Mouse (Mus musculus) CH12.LX (cell line): ENCODE measurements at regions not wholly inside any gene's neighbourhood (a gene's known extent, or its start where the extent isn't known, plus 50 kb on each side); places are given as distances from the start of the nearest gene placed in this dataset.

ENCODE experiments used
- DNase-seq: peaks from one replicate; pipeline ENCODE4 v3.0.0-alpha.2; 2013; ENCODE audit errors: extremely low read depth
- H3K27ac ChIP-seq: 2 replicates; pipeline ENCODE4 v1.5.1; 2012; ENCODE audit warnings: low read depth, mild to moderate bottlenecking, control low read depth, moderate library complexity; ENCODE audit not compliant: insufficient read depth
- H3K27me3 ChIP-seq: replicated peaks from 2 replicates; pipeline ENCODE3; 2012; ENCODE audit warnings: inconsistent platforms
- H3K36me3 ChIP-seq, 2 experiments: replicated peaks in 1 of 2; 2 replicates each; pipeline versions ENCODE3 to v1.6.1; 2012; ENCODE audit warnings: inconsistent platforms in 1 of 2, low read length in 1 of 2, mild to moderate bottlenecking in 1 of 2, mixed read lengths in 1 of 2, moderate library complexity in 1 of 2; ENCODE audit not compliant: control insufficient read depth in 1 of 2, insufficient read depth in 1 of 2
- H3K4me1 ChIP-seq, 2 experiments: 2 replicates each; pipeline ENCODE4 v1.6.1; 2012; ENCODE audit warnings: inconsistent platforms in 1 of 2, moderate library complexity in 1 of 2; ENCODE audit not compliant: insufficient read depth in 2 of 2, control insufficient read depth in 1 of 2
- H3K4me2 ChIP-seq: 2 replicates; pipeline ENCODE4 v1.6.1; 2012; ENCODE audit warnings: low read depth, mild to moderate bottlenecking, control low read depth; ENCODE audit not compliant: poor library complexity, insufficient read depth, severe bottlenecking
- H3K4me3 ChIP-seq, 3 experiments: fragments of 150-350 bp in 1 of 3; sonication (generic) in 1 of 3; replicated peaks in 1 of 3; 2 replicates each; pipeline versions ENCODE3 to v1.5.1; 2011 to 2012; ENCODE audit warnings: low read depth in 2 of 3, low read length in 2 of 3, mild to moderate bottlenecking in 2 of 3, moderate library complexity in 2 of 3, control low read depth in 1 of 3, improper control_type of control experiment in 1 of 3, inconsistent platforms in 1 of 3, mixed read lengths in 1 of 3; ENCODE audit not compliant: poor library complexity in 1 of 3
- H3K79me2 ChIP-seq: replicated peaks from 2 replicates; pipeline ENCODE4 v1.6.1; 2012; ENCODE audit warnings: mild to moderate bottlenecking, moderate library complexity; ENCODE audit not compliant: control insufficient read depth, poor library complexity, insufficient read depth, severe bottlenecking; ENCODE audit errors: extremely low read depth
- H3K9ac ChIP-seq: 2 replicates; pipeline ENCODE4 v1.6.1; 2012; ENCODE audit warnings: low read depth, mild to moderate bottlenecking, control low read depth, moderate library complexity; ENCODE audit not compliant: insufficient read depth
- H3K9me3 ChIP-seq: replicated peaks from 2 replicates; pipeline ENCODE3; 2012; ENCODE audit warnings: low read length, inconsistent platforms, mixed read lengths
- CTCF ChIP-seq, 2 experiments: IDR thresholded peaks in 1 of 2; conservative IDR thresholded peaks in 1 of 2; 2 replicates each; pipeline ENCODE4 v1.5.1; 2011 to 2012; ENCODE audit warnings: low read depth in 2 of 2, low read length in 2 of 2, improper control_type of control experiment in 1 of 2, inconsistent platforms in 1 of 2, mild to moderate bottlenecking in 1 of 2, moderate library complexity in 1 of 2
- E2F4 ChIP-seq: IDR thresholded peaks from 2 replicates; pipeline ENCODE4 v1.6.1; 2011; ENCODE audit warnings: low read depth, low read length, improper control_type of control experiment; ENCODE audit not compliant: insufficient replicate concordance
- ELF1 ChIP-seq: IDR thresholded peaks from 2 replicates; pipeline ENCODE4 v1.6.1; 2014; ENCODE audit warnings: low read depth, mild to moderate bottlenecking, inconsistent platforms, low read length, improper control_type of control experiment
- EP300 ChIP-seq: IDR thresholded peaks from 2 replicates; pipeline ENCODE4 v1.6.1; 2011; ENCODE audit warnings: low read length, improper control_type of control experiment
- ETS1 ChIP-seq: conservative IDR thresholded peaks from 2 replicates; pipeline ENCODE4 v1.6.1; 2012; ENCODE audit warnings: low read depth, mild to moderate bottlenecking, inconsistent platforms, low read length, improper control_type of control experiment, moderate library complexity
- IRF4 ChIP-seq: IDR thresholded peaks from 2 replicates; pipeline ENCODE4 v1.6.1; 2014; ENCODE audit warnings: low read depth, mild to moderate bottlenecking, inconsistent platforms, low read length, improper control_type of control experiment
- MAFK ChIP-seq: IDR thresholded peaks from 2 replicates; pipeline ENCODE4 v1.6.1; 2011; ENCODE audit warnings: low read length, improper control_type of control experiment; ENCODE audit not compliant: insufficient replicate concordance
- MEF2A ChIP-seq: IDR thresholded peaks from 2 replicates; pipeline ENCODE4 v1.6.1; 2014; ENCODE audit warnings: low read depth, mild to moderate bottlenecking, inconsistent platforms, low read length, improper control_type of control experiment, borderline replicate concordance
- MXI1 ChIP-seq: IDR thresholded peaks from 2 replicates; pipeline ENCODE4 v1.6.1; 2011; ENCODE audit warnings: mild to moderate bottlenecking, low read depth, low read length, improper control_type of control experiment
- NELFE ChIP-seq: IDR thresholded peaks from 2 replicates; pipeline ENCODE4 v1.6.1; 2011; ENCODE audit warnings: low read depth, low read length, improper control_type of control experiment
- NRF1 ChIP-seq: IDR thresholded peaks from 2 replicates; pipeline ENCODE4 v1.6.1; 2014; ENCODE audit warnings: low read depth, mild to moderate bottlenecking, inconsistent platforms, low read length, improper control_type of control experiment, moderate library complexity
- POLR2AphosphoS2 ChIP-seq: IDR thresholded peaks from 2 replicates; pipeline ENCODE4 v1.6.1; 2011; ENCODE audit warnings: low read depth, low read length, improper control_type of control experiment
- RAD21 ChIP-seq: IDR thresholded peaks from 2 replicates; pipeline ENCODE4 v1.6.1; 2011; ENCODE audit warnings: low read depth, mild to moderate bottlenecking, low read length, improper control_type of control experiment, moderate library complexity
- SIN3A ChIP-seq: IDR thresholded peaks from 2 replicates; pipeline ENCODE4 v1.6.1; 2012; ENCODE audit warnings: low read length, improper control_type of control experiment, inconsistent platforms
- SMC3 ChIP-seq: IDR thresholded peaks from 2 replicates; pipeline ENCODE4 v1.6.1; 2011; ENCODE audit warnings: low read depth, low read length, improper control_type of control experiment
- USF2 ChIP-seq: conservative IDR thresholded peaks from 2 replicates; pipeline ENCODE4 v1.6.1; 2011; ENCODE audit warnings: low read depth, low read length, improper control_type of control experiment
- ZC3H11A ChIP-seq: IDR thresholded peaks from 2 replicates; pipeline ENCODE4 v1.6.1; 2012; ENCODE audit warnings: low read depth, mild to moderate bottlenecking, inconsistent platforms, low read length, improper control_type of control experiment
- ZMIZ1 ChIP-seq: IDR thresholded peaks from 2 replicates; pipeline ENCODE4 v1.6.1; 2012; ENCODE audit warnings: low read depth, mild to moderate bottlenecking, inconsistent platforms, low read length, improper control_type of control experiment
- ZNF384 ChIP-seq: IDR thresholded peaks from 2 replicates; pipeline ENCODE4 v1.6.1; 2012; ENCODE audit warnings: low read depth, low read length, improper control_type of control experiment, inconsistent platforms
- dilution Hi-C: fragments of 300-500 bp; cut with MboI; formaldehyde crosslinking; loops from 2 replicates; pipeline ENCODE4 v1.14.3; 2020; ENCODE audit warnings: low sequenced_read_pairs; ENCODE audit not compliant: extremely low pct_unique_long_range_greater_than_20kb, extremely low pct_ligation_motif_present
- in situ Hi-C: fragments of 300-500 bp; cut with MboI; formaldehyde crosslinking; loops from 3 replicates; pipeline ENCODE4 v1.14.3; 2019; ENCODE audit warnings: low sequenced_read_pairs, low pct_ligation_motif_present, low pct_unique_long_range_greater_than_20kb, mixed read lengths

- no peak overlapping the region for H3K4me2 ChIP-seq
- H3K9me3 ChIP-seq, result no peaks in the 10 kb centered on the region
- no peak for DNase-seq
- H3K27me3 ChIP-seq, result no peaks in the 10 kb centered on the region
- H3K27ac ChIP-seq, result no peak overlapping the region
- dilution Hi-C loops (no loop called here), in situ Hi-C loops (no loop called here)
- no peaks in the 10 kb centered on the region for H3K79me2 ChIP-seq
- H3K36me3 ChIP-seq, result no peaks in the 10 kb centered on the region
- no peak for TF ChIP-seq ETS1
- TF ChIP-seq MAFK, result peak; percentile 77; the same call in 1 of the 2 replicates
- H3K4me3 ChIP-seq, result no peak overlapping the region
- no peak overlapping the region for H3K9ac ChIP-seq
- no peaks in the 10 kb centered on the region for H3K4me1 ChIP-seq
These were observed 298.2 kb upstream of the Thrb start for GRCm38 (mm10) chr14:17361910-17362309.

DNA sequence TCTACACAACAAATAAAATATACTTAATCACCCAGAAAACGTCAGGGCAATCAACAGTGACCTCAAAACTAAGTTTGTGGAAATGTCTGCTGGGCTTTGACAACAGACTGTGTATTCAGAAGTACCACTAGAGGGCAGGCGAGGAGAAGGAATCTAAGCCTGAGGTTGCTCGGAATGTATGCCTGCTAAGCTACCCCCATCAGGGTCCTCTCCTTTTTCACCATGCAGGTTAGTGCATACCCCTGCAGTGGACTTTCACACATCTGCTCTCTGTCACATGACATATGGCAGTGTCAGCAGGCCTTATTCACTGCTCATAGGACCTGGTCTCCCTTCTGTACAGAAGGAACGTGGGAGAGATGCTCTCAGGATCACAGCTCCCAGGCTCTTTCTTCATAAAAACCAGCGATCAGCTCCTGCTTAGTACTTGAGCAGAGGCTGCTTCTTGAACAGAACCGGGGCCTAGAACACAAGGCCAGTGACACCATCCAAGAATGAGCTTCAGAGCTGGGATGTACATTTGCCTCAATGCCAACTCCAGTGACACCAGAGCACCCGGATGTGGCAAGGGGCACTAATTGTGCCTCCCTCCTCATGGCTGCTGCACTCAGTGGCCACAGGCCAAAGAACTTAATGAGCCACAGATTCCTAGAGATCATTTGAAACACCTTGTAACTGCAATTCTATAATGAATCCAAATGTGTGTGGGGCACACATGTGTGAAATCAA is 257.1 kb upstream of the Thrb start:
- dilution Hi-C loops, result no loop called here
- H3K27me3 ChIP-seq, result no peaks in the 10 kb centered on the region
- H3K36me3 ChIP-seq, result no peaks in the 10 kb centered on the region
- in situ Hi-C loops, result loop anchor here (25.0 kb wide), 2 partner anchors 234 to 559 kb away; no protein-coding TSS in a partner anchor
- peak; percentile 70 for DNase-seq
- no peaks in the 10 kb centered on the region for H3K79me2 ChIP-seq
- peaks cover 0 to 4% of the 10 kb centered on the region in 2 experiments; a peak in 2 of 4 replicates for H3K4me1 ChIP-seq
- H3K4me2 ChIP-seq, result no peak overlapping the region
- no peaks in the 10 kb centered on the region for H3K9me3 ChIP-seq
- TF ChIP-seq CTCF (conservative IDR thresholded peaks at IDR 0.05 in 1 of 2, IDR thresholded peaks at IDR 0.05 in 1 of 2; ENCODE audit: low read depth in 2 of 2, low read length in 2 of 2), result peak; percentile 77 to 89
- TF ChIP-seq EP300, result no peak
- no peak for TF ChIP-seq NRF1
- TF ChIP-seq NELFE, result peak; percentile 45; the same call in 1 of the 2 replicates
- TF ChIP-seq SMC3, result peak; percentile 75
- TF ChIP-seq ZMIZ1, result no peak
- 0 out of 2 replicates have a peak, but pooled peaks have one; percentile 39 for TF ChIP-seq E2F4
- peak; percentile 51 for TF ChIP-seq ZC3H11A
- TF ChIP-seq MAFK, result no peak
- TF ChIP-seq MXI1, result no peak
- no peak for TF ChIP-seq MEF2A
- TF ChIP-seq IRF4, result 0 out of 2 replicates have a peak, but pooled peaks have one; percentile 15
- TF ChIP-seq RAD21, result peak; percentile 94
- TF ChIP-seq ELF1, result no peak
- no peak for TF ChIP-seq USF2
- 0 out of 2 replicates have a peak, but pooled peaks have one; percentile 41 for TF ChIP-seq SIN3A
- TF ChIP-seq POLR2AphosphoS2, result no peak
- TF ChIP-seq ZNF384, result no peak
- no peak overlapping the region for H3K9ac ChIP-seq
- no peak overlapping the region for H3K27ac ChIP-seq
- H3K4me3 ChIP-seq, result no peak overlapping the region
